Mouse (Mus musculus) cortical plate, adult 2 months (tissue): ENCODE results near the gene Foxl1.

Experiments
- CTCF ChIP-seq: fragments of 200-500 bp; IDR thresholded peaks from 2 replicates; pipeline ENCODE4 v1.5.1; 2011; ENCODE audit warnings: mild to moderate bottlenecking, control low read depth, low read length; ENCODE audit not compliant: insufficient read depth; ENCODE audit errors: extremely low read depth
- POLR2A ChIP-seq: fragments of 200-500 bp; IDR thresholded peaks from 2 replicates; pipeline ENCODE4 v1.6.1; 2011; ENCODE audit warnings: mild to moderate bottlenecking, low read length, control low read depth; ENCODE audit not compliant: insufficient read depth; ENCODE audit errors: extremely low read depth

DNA sequence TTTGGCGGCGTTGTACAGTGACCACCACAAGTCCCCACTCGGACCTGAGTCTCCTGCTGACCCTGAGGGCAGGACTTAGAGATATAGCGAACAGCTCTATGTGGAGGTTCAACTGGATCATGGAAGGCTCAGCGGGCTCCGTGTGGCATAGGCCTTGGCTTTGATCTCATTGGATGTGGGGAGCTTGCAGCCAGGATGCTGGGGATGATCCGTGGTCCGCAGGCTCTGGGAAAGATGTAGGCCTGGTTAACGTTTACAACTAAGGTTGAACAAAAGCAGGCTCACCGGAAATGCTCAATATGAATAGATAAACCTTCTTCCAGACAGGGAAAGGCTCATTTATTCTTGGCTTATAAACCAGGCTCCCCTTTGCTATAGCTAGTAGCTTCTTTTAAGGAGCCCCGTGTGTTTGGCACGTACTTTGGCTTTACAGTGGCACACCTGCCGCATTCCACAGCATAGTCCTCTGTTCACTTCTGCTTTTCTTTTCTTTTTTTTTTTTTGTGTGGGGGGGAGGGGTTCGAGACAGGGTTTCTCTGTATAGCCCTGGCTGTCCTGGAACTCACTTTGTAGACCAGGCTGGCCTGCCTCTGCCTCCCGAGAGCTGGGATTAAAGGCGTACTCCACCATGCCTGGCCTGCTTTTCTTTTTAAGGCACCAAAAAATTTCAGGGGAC is 1.7 kb downstream of the Foxl1 start:
- TF ChIP-seq CTCF, result no peak
- no peak for TF ChIP-seq POLR2A
